Mouse (Mus musculus): ENCODE results near the gene Ssbp4.

GRCm38 (mm10) chr8:70562802-70563201 is 45.9 kb downstream of the Ssbp4 start:
- no peak for TF ChIP-seq CTCF (IDR thresholded peaks at IDR 0.05; ENCODE audit: borderline replicate concordance, control insufficient read depth, extremely low read depth, insufficient read depth, low read length, poor library complexity)
- TF ChIP-seq POLR2A (IDR thresholded peaks at IDR 0.05; ENCODE audit: control insufficient read depth, extremely low read depth, insufficient read depth, low read length, poor library complexity), result no peak
